Mouse (Mus musculus): ENCODE results near the gene Mrpl12. TPM values are rescaled to one million over a fixed set of nuclear protein-coding genes. Genes with fewer than 3 reads are reported as not detected.

Gene Mrpl12
- polyA plus RNA-seq, 1 experiment from 2014 or later: 266 TPM

DNA sequence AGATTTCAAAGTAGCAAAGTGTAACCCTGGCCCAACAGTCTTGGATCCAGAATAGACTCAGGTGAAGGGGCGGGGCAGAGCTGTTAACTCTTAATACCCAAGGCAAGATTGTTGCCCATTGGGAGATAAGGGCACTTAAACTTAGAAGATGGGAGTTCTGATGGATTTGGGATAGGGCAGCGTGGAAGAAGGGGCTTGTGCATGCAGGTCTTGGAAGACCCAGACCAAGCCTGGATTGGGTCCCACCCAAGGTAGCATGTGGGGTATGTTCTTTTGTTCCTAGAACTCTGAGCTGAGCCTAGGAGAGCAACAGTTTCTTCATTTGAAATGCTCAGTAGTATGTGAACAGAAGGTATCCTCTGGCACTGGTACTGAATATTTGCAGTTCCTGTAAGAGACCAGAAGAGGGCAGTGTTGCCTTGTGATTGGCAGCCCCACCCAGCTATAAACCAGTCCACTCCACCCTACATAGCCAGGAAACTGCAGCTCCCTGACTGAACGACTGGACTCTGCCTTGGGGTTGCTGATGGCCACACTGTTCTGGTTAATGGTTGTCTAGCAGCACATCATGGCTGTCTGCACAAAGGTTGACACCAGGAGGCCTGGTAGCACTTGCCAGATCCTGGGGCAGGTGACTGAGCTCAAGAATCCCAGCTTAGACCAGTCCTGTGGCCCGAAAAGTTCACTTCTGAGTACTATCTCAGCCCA lies 4.8 kb downstream of the Mrpl12 start:
- H3K27ac ChIP-seq (ENCODE audit: low read depth, low read length): peak overlapping the region; percentile 36
- H3K9me3 ChIP-seq (ENCODE audit: control insufficient read depth, low read length): no peaks in the 10 kb centered on the region
- ATAC-seq (replicated peaks; ENCODE audit: low FRiP score) (peak; percentile 39), DNase-seq (ENCODE audit: low spot score) (peak; percentile 65)
- H3K36me3 ChIP-seq (ENCODE audit: control insufficient read depth, insufficient read depth, low read length): peaks cover 36% of the 10 kb centered on the region
- H3K9ac ChIP-seq (ENCODE audit: low read depth, low read length): peak overlapping the region; percentile 22; the same call in 1 of the 2 replicates
- H3K27me3 ChIP-seq (replicated peaks; ENCODE audit: control insufficient read depth, insufficient read depth, low read length): no peaks in the 10 kb centered on the region
- H3K4me2 ChIP-seq: 0 out of 2 replicates have a peak overlapping the region, but pooled peaks have one; percentile 8
- H3K4me3 ChIP-seq (ENCODE audit: low read depth, low read length): no peak overlapping the region
- 57% methylated on average over 4 of the region's 4 CpGs for WGBS
- H3K4me1 ChIP-seq (replicated peaks; ENCODE audit: control insufficient read depth, insufficient read depth, low read length): peaks cover 51% of the 10 kb centered on the region

GRCm38 (mm10) chr11:120490291-120491046 lies 6.1 kb downstream of the Mrpl12 start:
- ATAC-seq (replicated peaks; ENCODE audit: low FRiP score): no peak
- H3K9me3 ChIP-seq (ENCODE audit: control insufficient read depth, low read length): no peaks in the 10 kb centered on the region
- peaks cover 49% of the 10 kb centered on the region for H3K4me1 ChIP-seq (replicated peaks; ENCODE audit: control insufficient read depth, insufficient read depth, low read length)
- H3K36me3 ChIP-seq (ENCODE audit: control insufficient read depth, insufficient read depth, low read length): peaks cover 41% of the 10 kb centered on the region
- H3K4me3 ChIP-seq (ENCODE audit: low read depth, low read length): no peak overlapping the region; the same call in 1 of the 2 replicates
- H3K9ac ChIP-seq (ENCODE audit: low read depth, low read length): peak overlapping the region; percentile 95; the same call in 1 of the 2 replicates
- H3K27me3 ChIP-seq (replicated peaks; ENCODE audit: control insufficient read depth, insufficient read depth, low read length): no peaks in the 10 kb centered on the region
- WGBS: 34% methylated on average over 4 of the region's 4 CpGs
- peak overlapping the region; percentile 86 for H3K27ac ChIP-seq (ENCODE audit: low read depth, low read length)
- no peak for DNase-seq (ENCODE audit: low spot score)
- H3K4me2 ChIP-seq: peak overlapping the region; percentile 94

DNA sequence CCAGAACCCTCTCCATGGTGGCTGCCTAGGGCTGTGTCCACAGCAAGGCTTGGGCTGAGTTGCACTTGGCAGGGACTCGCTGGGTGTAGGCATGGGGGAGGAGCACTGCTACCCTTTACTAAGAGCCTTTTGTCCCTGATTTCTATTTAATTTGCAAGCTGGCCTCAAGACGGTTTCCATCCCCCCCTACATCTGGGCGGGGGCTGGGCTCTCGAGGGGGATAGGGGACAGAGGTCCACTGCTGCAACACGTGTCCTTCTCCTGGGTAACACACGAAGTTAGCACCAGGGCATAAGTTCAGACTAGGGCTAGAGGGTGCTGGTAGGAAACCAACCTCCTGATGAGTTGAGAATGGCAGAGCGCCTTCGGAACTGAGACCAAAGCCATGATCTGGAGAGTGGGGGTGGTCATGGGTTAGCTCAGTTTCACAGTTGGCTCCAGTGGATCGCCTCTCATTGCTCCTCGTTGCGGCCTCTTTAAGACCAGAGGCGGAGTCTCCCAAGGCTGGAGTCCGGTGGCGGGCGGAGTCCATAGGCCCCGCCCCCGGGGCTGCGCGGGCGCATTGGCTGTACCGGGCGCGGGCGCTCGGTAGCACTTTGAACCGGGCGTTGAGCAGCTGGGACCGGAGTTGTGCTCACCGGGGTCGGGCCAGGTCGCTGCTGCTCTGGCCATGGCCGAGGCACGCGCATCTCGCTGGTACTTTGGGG lies 7.1 kb downstream of the Mrpl12 start, which contains the start of gene Slc25a10:
Gene Slc25a10 (plus strand): TSS at position 524 of the 707 bp plus-strand sequence.
- H3K27ac ChIP-seq (ENCODE audit: low read depth, low read length): peak within 1 kb of the TSS; percentile 86
- peak; percentile 84 for ATAC-seq (replicated peaks; ENCODE audit: low FRiP score)
- no peaks in the 10 kb centered on the region for H3K27me3 ChIP-seq (replicated peaks; ENCODE audit: control insufficient read depth, insufficient read depth, low read length)
- peak within 1 kb of the TSS; percentile 94 for H3K4me2 ChIP-seq
- H3K9ac ChIP-seq (ENCODE audit: low read depth, low read length): peak within 1 kb of the TSS; percentile 95
- DNase-seq (ENCODE audit: low spot score): peak; percentile 88
- H3K4me3 ChIP-seq (ENCODE audit: low read depth, low read length): peak within 1 kb of the TSS; percentile 92
- H3K36me3 ChIP-seq (ENCODE audit: control insufficient read depth, insufficient read depth, low read length): peaks cover 36% of the 10 kb centered on the region
- under 1% methylated on average over 35 of the region's 35 CpGs for whole genome bisulfite sequencing
- peaks cover 42% of the 10 kb centered on the region for H3K4me1 ChIP-seq (replicated peaks; ENCODE audit: control insufficient read depth, insufficient read depth, low read length)
- H3K9me3 ChIP-seq (ENCODE audit: control insufficient read depth, low read length): no peaks in the 10 kb centered on the region

DNA sequence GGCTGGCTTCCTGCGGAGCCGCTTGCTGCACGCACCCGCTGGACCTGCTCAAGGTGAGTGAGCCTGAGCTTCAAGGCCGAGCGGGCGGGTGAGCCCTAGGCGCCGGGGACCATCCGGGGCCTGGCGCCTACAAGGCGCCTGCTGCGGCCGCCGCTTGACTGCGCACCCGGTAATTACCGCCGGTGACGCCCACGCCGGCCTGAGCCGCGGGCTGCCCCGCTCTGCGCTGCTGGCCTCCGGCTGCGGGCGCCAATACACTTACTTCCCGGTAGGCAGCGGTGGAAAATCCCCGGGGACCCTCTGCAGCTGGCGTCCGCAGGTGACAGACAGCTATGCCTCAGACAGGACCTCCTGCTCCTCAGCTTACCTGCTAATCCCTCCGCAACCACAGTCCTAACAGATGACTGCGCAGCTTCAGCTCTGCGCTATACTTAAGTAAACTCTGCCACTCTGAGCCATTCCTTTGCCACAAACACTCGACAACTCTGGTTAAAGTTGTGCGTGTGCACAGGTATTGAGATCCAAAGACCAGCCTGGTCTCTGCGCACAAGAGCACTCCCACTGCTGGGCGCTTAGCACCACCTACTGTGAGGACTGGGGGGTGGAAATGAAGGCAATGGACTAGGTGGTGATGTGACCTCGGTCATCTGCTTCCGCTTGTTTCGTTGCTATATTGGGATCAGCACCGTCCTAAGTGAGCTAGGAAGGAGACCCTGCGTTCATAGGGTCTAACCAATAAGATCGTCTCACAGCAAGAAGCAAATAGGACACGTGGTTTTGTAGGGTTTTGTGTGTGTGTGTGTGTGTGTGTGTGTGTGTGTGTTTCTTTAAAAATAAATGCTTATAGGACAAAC lies 7.8 kb downstream of the Mrpl12 start:
- H3K4me1 ChIP-seq (replicated peaks; ENCODE audit: control insufficient read depth, insufficient read depth, low read length): peaks cover 35% of the 10 kb centered on the region
- ATAC-seq (replicated peaks; ENCODE audit: low FRiP score): peak; percentile 53
- H3K4me2 ChIP-seq: peak overlapping the region; percentile 94
- no peaks in the 10 kb centered on the region for H3K9me3 ChIP-seq (ENCODE audit: control insufficient read depth, low read length)
- H3K36me3 ChIP-seq (ENCODE audit: control insufficient read depth, insufficient read depth, low read length): peaks cover 34% of the 10 kb centered on the region
- peak overlapping the region; percentile 95 for H3K9ac ChIP-seq (ENCODE audit: low read depth, low read length)
- no peaks in the 10 kb centered on the region for H3K27me3 ChIP-seq (replicated peaks; ENCODE audit: control insufficient read depth, insufficient read depth, low read length)
- WGBS: under 1% methylated on average over 48 of the region's 48 CpGs
- H3K4me3 ChIP-seq (ENCODE audit: low read depth, low read length): peak overlapping the region; percentile 92
- peak overlapping the region; percentile 86 for H3K27ac ChIP-seq (ENCODE audit: low read depth, low read length)
- peak; percentile 54 for DNase-seq (ENCODE audit: low spot score)

GRCm38 (mm10) chr11:120492878-120493203 lies 8.4 kb downstream of the Mrpl12 start:
- ATAC-seq (replicated peaks; ENCODE audit: low FRiP score): no peak
- H3K4me2 ChIP-seq: peak overlapping the region; percentile 94
- peak overlapping the region; percentile 95 for H3K9ac ChIP-seq (ENCODE audit: low read depth, low read length)
- H3K27me3 ChIP-seq (replicated peaks; ENCODE audit: control insufficient read depth, insufficient read depth, low read length): no peaks in the 10 kb centered on the region
- WGBS: 34% methylated on average over 3 of the region's 3 CpGs
- peak overlapping the region; percentile 75 for H3K27ac ChIP-seq (ENCODE audit: low read depth, low read length)
- H3K4me3 ChIP-seq (ENCODE audit: low read depth, low read length): peak overlapping the region; percentile 92
- no peaks in the 10 kb centered on the region for H3K9me3 ChIP-seq (ENCODE audit: control insufficient read depth, low read length)
- peaks cover 33% of the 10 kb centered on the region for H3K36me3 ChIP-seq (ENCODE audit: control insufficient read depth, insufficient read depth, low read length)
- peaks cover 33% of the 10 kb centered on the region for H3K4me1 ChIP-seq (replicated peaks; ENCODE audit: control insufficient read depth, insufficient read depth, low read length)
- no peak for DNase-seq (ENCODE audit: low spot score)

- Histone ChIP-seq H3K27me3 (replicated peaks; ENCODE audit: control insufficient read depth, insufficient read depth, low read length) (no peaks in the 10 kb centered on the region), H3K36me3 (ENCODE audit: control insufficient read depth, insufficient read depth, low read length) (peaks cover 33% of the 10 kb centered on the region), H3K4me3 (ENCODE audit: low read depth, low read length) (peak overlapping the region; percentile 92), H3K27ac (ENCODE audit: low read depth, low read length) (no peak overlapping the region), H3K9me3 (ENCODE audit: control insufficient read depth, low read length) (no peaks in the 10 kb centered on the region), H3K9ac (ENCODE audit: low read depth, low read length) (peak overlapping the region; percentile 95), H3K4me1 (replicated peaks; ENCODE audit: control insufficient read depth, insufficient read depth, low read length) (peaks cover 33% of the 10 kb centered on the region), H3K4me2 (peak overlapping the region; percentile 94)
- DNase-seq (ENCODE audit: low spot score): no peak
- WGBS: 69% methylated on average over 3 of the region's 3 CpGs
- no peak for ATAC-seq (replicated peaks; ENCODE audit: low FRiP score)
These were observed 8.9 kb downstream of the Mrpl12 start for GRCm38 (mm10) chr11:120493351-120493750.

GRCm38 (mm10) chr11:120493911-120494310 lies 9.5 kb downstream of the Mrpl12 start:
- Histone ChIP-seq H3K4me2 (no peak overlapping the region), H3K9me3 (ENCODE audit: control insufficient read depth, low read length) (no peaks in the 10 kb centered on the region), H3K36me3 (ENCODE audit: control insufficient read depth, insufficient read depth, low read length) (peaks cover 35% of the 10 kb centered on the region), H3K9ac (ENCODE audit: low read depth, low read length) (no peak overlapping the region), H3K27me3 (replicated peaks; ENCODE audit: control insufficient read depth, insufficient read depth, low read length) (no peaks in the 10 kb centered on the region), H3K27ac (ENCODE audit: low read depth, low read length) (no peak overlapping the region), H3K4me3 (ENCODE audit: low read depth, low read length) (no peak overlapping the region), H3K4me1 (replicated peaks; ENCODE audit: control insufficient read depth, insufficient read depth, low read length) (peaks cover 33% of the 10 kb centered on the region)
- ATAC-seq (replicated peaks; ENCODE audit: low FRiP score) (no peak), DNase-seq (ENCODE audit: low spot score) (no peak)
- whole genome bisulfite sequencing: 78% methylated on average over 3 of the region's 3 CpGs

DNA sequence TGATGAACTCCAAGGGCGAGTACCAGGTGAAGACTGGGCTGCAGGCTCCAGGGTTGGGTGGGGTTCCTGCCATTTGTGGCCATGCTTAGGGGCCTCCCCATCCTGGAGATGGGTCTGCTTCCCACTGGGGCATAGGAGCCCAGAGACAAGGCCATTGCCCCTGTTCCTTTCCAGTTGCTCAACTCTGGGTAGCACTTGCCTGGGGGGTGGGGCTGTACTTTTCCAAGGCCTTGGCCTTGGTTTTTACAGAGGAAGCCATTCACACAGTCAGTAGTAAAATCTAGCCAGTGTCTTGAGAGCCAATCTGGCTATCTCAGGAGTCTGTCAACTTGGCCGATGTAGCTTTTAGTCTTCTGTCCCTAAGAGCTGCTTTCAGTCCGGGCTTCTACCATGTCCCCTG lies 13.0 kb downstream of the Mrpl12 start:
- H3K4me3 ChIP-seq (ENCODE audit: low read depth, low read length): no peak overlapping the region
- no peak overlapping the region for H3K27ac ChIP-seq (ENCODE audit: low read depth, low read length)
- H3K9me3 ChIP-seq (ENCODE audit: control insufficient read depth, low read length): no peaks in the 10 kb centered on the region
- peaks cover 33% of the 10 kb centered on the region for H3K36me3 ChIP-seq (ENCODE audit: control insufficient read depth, insufficient read depth, low read length)
- WGBS: 92% methylated on average over 3 of the region's 3 CpGs
- no peak overlapping the region for H3K4me2 ChIP-seq
- H3K9ac ChIP-seq (ENCODE audit: low read depth, low read length): no peak overlapping the region
- H3K4me1 ChIP-seq (replicated peaks; ENCODE audit: control insufficient read depth, insufficient read depth, low read length): peaks cover 15% of the 10 kb centered on the region
- DNase-seq (ENCODE audit: low spot score): no peak
- H3K27me3 ChIP-seq (replicated peaks; ENCODE audit: control insufficient read depth, insufficient read depth, low read length): no peaks in the 10 kb centered on the region
- ATAC-seq (replicated peaks; ENCODE audit: low FRiP score): no peak
